Mouse (Mus musculus) stomach, postnatal 0 days (tissue): ENCODE measurements around the gene Prdm11.

Experiments used
- CTCF ChIP-seq: IDR thresholded peaks from 2 replicates; pipeline ENCODE4 v1.5.1; 2016; ENCODE audit warnings: antibody characterized with exemption, low read depth, mild to moderate bottlenecking, moderate library complexity
- EP300 ChIP-seq: optimal IDR thresholded peaks from 2 replicates; pipeline ENCODE3; 2016; ENCODE audit warnings: antibody characterized with exemption

DNA sequence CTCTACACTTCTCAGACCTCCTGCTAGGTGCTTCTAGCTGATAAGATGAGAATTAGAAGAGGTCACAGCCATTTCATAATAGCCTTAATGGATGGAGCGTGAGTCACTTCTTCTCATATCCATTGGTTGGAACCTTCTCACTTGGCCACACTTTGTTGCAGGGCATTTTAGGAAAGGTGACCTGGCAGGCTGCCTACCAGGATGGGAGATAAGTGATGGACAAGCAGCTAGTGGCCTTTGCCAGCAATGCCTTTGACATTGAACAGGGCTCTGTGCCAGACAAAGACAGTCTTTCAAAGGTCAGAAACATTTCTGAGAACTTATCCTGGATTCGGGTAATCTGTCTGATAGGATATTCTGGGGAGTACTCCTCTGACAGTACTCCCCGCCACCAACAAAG lies 102.6 kb downstream of the Prdm11 start:
- TF ChIP-seq CTCF (no peak), EP300 (no peak)
